Mouse (Mus musculus) heart, adult 2 months (tissue): ENCODE results near the gene Mlh1. TPM values are rescaled to one million over a fixed set of nuclear protein-coding genes. Genes with fewer than 3 reads are reported as not detected.

Experiments
- DNase-seq, 2 experiments: peaks; one replicate each; pipeline ENCODE4 v3.0.0; 2021
- H3K27ac ChIP-seq: fragments of 200-600 bp; 2 replicates; pipeline ENCODE4 v1.8.1; 2022
- H3K27me3 ChIP-seq: fragments of 200-500 bp; 2 replicates; pipeline ENCODE4 v1.6.1; 2012; ENCODE audit warnings: mild to moderate bottlenecking, low read length, inconsistent platforms, mixed read lengths; ENCODE audit not compliant: control insufficient read depth, insufficient read depth
- H3K36me3 ChIP-seq: fragments of 200-500 bp; 2 replicates; pipeline ENCODE4 v1.6.1; 2012; ENCODE audit warnings: low read length, inconsistent platforms; ENCODE audit not compliant: control insufficient read depth, insufficient read depth
- H3K4me1 ChIP-seq: fragments of 200-500 bp; 2 replicates; pipeline ENCODE4 v1.6.1; 2011; ENCODE audit warnings: low read length; ENCODE audit not compliant: control insufficient read depth, insufficient read depth
- H3K4me3 ChIP-seq: fragments of 200-600 bp; 2 replicates; pipeline ENCODE4 v1.8.1; 2022
- H3K79me2 ChIP-seq: fragments of 200-500 bp; replicated peaks from 2 replicates; pipeline ENCODE4 v1.6.1; 2012; ENCODE audit warnings: mild to moderate bottlenecking, inconsistent platforms, low read length, moderate library complexity, mixed read lengths; ENCODE audit not compliant: control insufficient read depth, insufficient read depth
- H3K9ac ChIP-seq: fragments of 200-500 bp; 2 replicates; pipeline ENCODE4 v1.6.1; 2012; ENCODE audit warnings: low read depth, mild to moderate bottlenecking, control low read depth, inconsistent platforms, low read length, mixed read lengths
- CTCF ChIP-seq: fragments of 200-600 bp; IDR thresholded peaks from 2 replicates; pipeline ENCODE4 v1.8.1; 2022; ENCODE audit warnings: antibody characterized with exemption, mild to moderate bottlenecking, moderate library complexity
- EP300 ChIP-seq: fragments of 200-500 bp; IDR thresholded peaks from 2 replicates; pipeline ENCODE4 v1.6.1; 2011; ENCODE audit warnings: low read depth, low read length, control low read depth; ENCODE audit not compliant: insufficient read depth
- POLR2A ChIP-seq: fragments of 200-500 bp; IDR thresholded peaks from 2 replicates; pipeline ENCODE4 v1.6.1; 2011; ENCODE audit warnings: mild to moderate bottlenecking, low read depth, low read length, control low read depth; ENCODE audit not compliant: insufficient read depth
- WGBS: fragments of 180-500 bp; shearing (Covaris S2); methylation state at CpG from one replicate; pipeline ENCODE4 v1.1.7; 2018; 5-methylcytosine and 5-hydroxymethylcytosine counted together
- intact Hi-C: fragments of 180-260 bp; cut with DNase I; formaldehyde crosslinking; loops from one replicate; pipeline ENCODE4 v1.15.1; 2025
- polyA plus RNA-seq: library from polyadenylated mRNA; depleted of rRNA; stranded (reverse); fragments of >200 nt; gene quantifications from 2 replicates; pipeline ENCODE4 v1.2.3, GENCODE M21; 2012
- total RNA-seq, 2 experiments: library from RNA; stranded (reverse); gene quantifications; 2 replicates each; pipeline ENCODE4 v1.2.3; 2021

Mlh1 gene
- total and polyA plus RNA-seq, 3 experiments: 6.1 to 12.6 (median 7.1) TPM

- TF ChIP-seq POLR2A: no peak
- DNase-seq: peak in 1 of 2 experiments; percentile 30
- intact Hi-C loops: loop anchor here (5.0 kb wide), 2 partner anchors 82 to 112 kb away; no protein-coding TSS in a partner anchor
- H3K4me3 ChIP-seq: no peak overlapping the region
- H3K36me3 ChIP-seq: peaks cover 10% of the 10 kb centered on the region
- 24% methylated on average over 9 of the region's 9 CpGs for WGBS
- no peaks in the 10 kb centered on the region for H3K27me3 ChIP-seq
- no peak overlapping the region for H3K9ac ChIP-seq
- peaks cover 4% of the 10 kb centered on the region for H3K4me1 ChIP-seq
- H3K79me2 ChIP-seq: no peaks in the 10 kb centered on the region
- peak overlapping the region; percentile 58 for H3K27ac ChIP-seq
Observed at GRCm38 (mm10) chr9:111204601-111205375, 66.8 kb downstream of the Mlh1 start.

- Histone ChIP-seq H3K4me1 (no peaks in the 10 kb centered on the region; the same call in 1 of the 2 replicates), H3K4me3 (no peak overlapping the region), H3K79me2 (no peaks in the 10 kb centered on the region), H3K36me3 (peaks cover 4% of the 10 kb centered on the region; the same call in 1 of the 2 replicates), H3K27ac (no peak overlapping the region), H3K27me3 (no peaks in the 10 kb centered on the region), H3K9ac (no peak overlapping the region)
- no peak for TF ChIP-seq CTCF
- TF ChIP-seq POLR2A: no peak
- TF ChIP-seq EP300: no peak
- no peak for DNase-seq
- intact Hi-C loops: no loop called here
Observed at GRCm38 (mm10) chr9:111200208-111200607, 71.4 kb downstream of the Mlh1 start.

- no peak overlapping the region for H3K27ac ChIP-seq
- H3K36me3 ChIP-seq: peaks cover 2% of the 10 kb centered on the region; the same call in 1 of the 2 replicates
- no peaks in the 10 kb centered on the region; the same call in 1 of the 2 replicates for H3K4me1 ChIP-seq
- intact Hi-C loops: no loop called here
- H3K27me3 ChIP-seq: no peaks in the 10 kb centered on the region
- WGBS: 48% methylated on average over 1 of the region's 1 CpGs
- no peak for DNase-seq
- no peak overlapping the region for H3K9ac ChIP-seq
- H3K79me2 ChIP-seq: no peaks in the 10 kb centered on the region
- no peak overlapping the region for H3K4me3 ChIP-seq
- TF ChIP-seq EP300 (no peak), POLR2A (no peak), CTCF (no peak)
Observed at GRCm38 (mm10) chr9:111198332-111198731, 73.3 kb downstream of the Mlh1 start.

GRCm38 (mm10) chr9:111197712-111198111 lies 73.9 kb downstream of the Mlh1 start:
- Histone ChIP-seq H3K27ac (no peak overlapping the region), H3K79me2 (no peaks in the 10 kb centered on the region; the same call in 1 of the 2 replicates), H3K9ac (no peak overlapping the region), H3K4me1 (no peaks in the 10 kb centered on the region; the same call in 1 of the 2 replicates), H3K4me3 (no peak overlapping the region), H3K27me3 (no peaks in the 10 kb centered on the region), H3K36me3 (peaks cover 2% of the 10 kb centered on the region; the same call in 1 of the 2 replicates)
- 80% methylated on average over 4 of the region's 4 CpGs for WGBS
- intact Hi-C loops: no loop called here
- DNase-seq: no peak
- TF ChIP-seq EP300: no peak
- TF ChIP-seq CTCF: no peak
- no peak for TF ChIP-seq POLR2A

- Histone ChIP-seq H3K4me1 (no peaks in the 10 kb centered on the region; the same call in 1 of the 2 replicates), H3K36me3 (peaks cover 2% of the 10 kb centered on the region; the same call in 1 of the 2 replicates), H3K79me2 (no peaks in the 10 kb centered on the region; the same call in 1 of the 2 replicates), H3K27ac (no peak overlapping the region), H3K4me3 (no peak overlapping the region), H3K27me3 (no peaks in the 10 kb centered on the region), H3K9ac (no peak overlapping the region)
- TF ChIP-seq CTCF (no peak), EP300 (no peak), POLR2A (no peak)
- intact Hi-C loops: no loop called here
- WGBS: 96% methylated on average over 3 of the region's 3 CpGs
- no peak for DNase-seq
Observed at GRCm38 (mm10) chr9:111197116-111197515, 74.5 kb downstream of the Mlh1 start.

GRCm38 (mm10) chr9:111193211-111193610 lies 78.4 kb downstream of the Mlh1 start:
- Histone ChIP-seq H3K36me3 (peaks cover 5% of the 10 kb centered on the region; the same call in 1 of the 2 replicates), H3K27me3 (no peaks in the 10 kb centered on the region), H3K79me2 (no peaks in the 10 kb centered on the region; the same call in 1 of the 2 replicates), H3K27ac (no peak overlapping the region), H3K4me1 (no peaks in the 10 kb centered on the region; the same call in 1 of the 2 replicates), H3K4me3 (no peak overlapping the region), H3K9ac (no peak overlapping the region)
- TF ChIP-seq CTCF (no peak), POLR2A (no peak), EP300 (no peak)
- 85% methylated on average over 2 of the region's 2 CpGs for WGBS
- no peak for DNase-seq
- intact Hi-C loops: no loop called here
